Mouse (Mus musculus): ENCODE measurements at regions not wholly inside any gene's neighbourhood (a gene's known extent, or its start where the extent isn't known, plus 50 kb on each side); places are given as distances from the start of the nearest gene placed in this dataset.

DNA sequence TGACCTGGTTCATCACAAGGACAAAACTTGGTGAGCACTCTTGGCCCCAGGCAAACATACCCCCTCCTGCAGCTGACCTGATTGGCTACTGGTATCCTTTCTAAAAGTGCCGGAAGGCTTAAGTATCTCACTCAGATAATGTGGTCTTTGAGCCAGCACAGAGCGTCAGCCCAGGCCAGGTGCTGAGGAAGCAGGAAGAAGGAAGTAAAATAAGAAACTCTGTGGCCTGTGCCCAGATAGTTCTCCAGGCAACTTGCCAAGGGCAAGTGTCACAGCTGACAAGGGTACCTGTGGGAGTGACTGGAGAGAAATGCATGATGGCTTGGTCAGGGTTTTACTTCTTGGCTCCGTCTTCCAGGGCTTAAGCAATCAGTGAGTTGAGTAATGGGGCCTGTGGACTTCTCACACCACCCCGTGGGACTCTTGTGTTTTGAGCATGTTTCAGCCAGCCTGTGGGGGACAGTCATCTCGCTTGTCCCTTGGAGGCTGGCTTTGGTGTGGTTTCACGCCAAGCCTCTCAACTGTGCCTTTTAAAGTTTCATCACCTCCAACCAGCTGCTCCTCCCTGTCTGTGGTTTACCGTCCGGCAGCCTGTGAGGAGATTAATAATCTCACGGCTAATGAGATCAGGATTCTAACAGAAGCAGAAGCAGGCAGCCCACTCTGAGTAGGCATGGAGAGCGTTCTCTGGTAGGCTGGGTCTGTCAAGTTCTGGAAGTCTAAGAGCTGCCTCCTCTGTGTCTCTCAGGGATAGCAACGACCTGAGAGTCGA is 356.8 kb downstream of the Agtpbp1 start:
- H3K36me3 ChIP-seq (ENCODE audit: control insufficient read depth, insufficient read depth, low read length) = no peaks in the 10 kb centered on the region
- no peak overlapping the region for H3K4me2 ChIP-seq (ENCODE audit: low read length)
- WGBS = 50% methylated on average over 12 of the region's 12 CpGs
- no peak; the same call in 1 of the 2 replicates for ATAC-seq (replicated peaks; ENCODE audit: low FRiP score, low TSS enrichment, low read depth)
- H3K4me1 ChIP-seq (replicated peaks; ENCODE audit: control insufficient read depth, insufficient read depth, low read length) = no peaks in the 10 kb centered on the region
- DNase-seq (ENCODE audit: low spot score) = peak; percentile 56
- no peaks in the 10 kb centered on the region for H3K27me3 ChIP-seq (replicated peaks; ENCODE audit: control insufficient read depth, insufficient read depth, low read length)
- no peak overlapping the region for H3K9ac ChIP-seq (ENCODE audit: low read length)
- no peak overlapping the region for H3K27ac ChIP-seq (ENCODE audit: low read depth)
- H3K4me3 ChIP-seq (ENCODE audit: low read depth, low read length) = no peak overlapping the region
- no peaks in the 10 kb centered on the region for H3K9me3 ChIP-seq (ENCODE audit: control insufficient read depth, low read length)

DNA sequence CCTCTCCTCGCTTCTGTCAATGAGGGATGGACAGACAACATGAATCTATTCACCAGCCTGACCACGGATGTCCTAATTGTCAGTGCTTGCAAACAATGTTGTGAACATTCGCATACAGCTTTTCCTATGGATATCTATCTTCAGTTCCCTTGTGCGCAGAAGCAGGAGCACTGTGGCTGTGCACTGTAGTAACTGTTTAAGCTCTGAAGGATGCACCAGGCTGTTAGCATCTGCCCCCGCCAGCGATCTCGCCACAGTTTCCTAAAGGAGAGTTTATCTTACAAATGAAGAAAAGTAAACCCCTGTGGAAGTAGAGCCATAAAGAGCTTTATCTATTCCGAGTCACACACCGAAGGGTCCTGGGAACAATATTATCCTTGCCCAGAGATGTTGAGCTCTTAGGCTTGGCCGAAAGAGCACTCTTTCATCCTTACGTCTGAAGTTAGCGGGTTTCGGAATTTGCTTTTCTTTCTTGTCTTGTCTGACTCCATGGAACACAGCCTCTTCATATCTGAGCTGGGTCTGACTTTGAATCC is 357.4 kb downstream of the Agtpbp1 start:
- WGBS = 60% methylated on average over 13 of the region's 13 CpGs
- H3K27ac ChIP-seq (ENCODE audit: low read depth) = no peak overlapping the region
- no peak overlapping the region for H3K4me2 ChIP-seq (ENCODE audit: low read length)
- ATAC-seq (replicated peaks; ENCODE audit: low FRiP score, low TSS enrichment, low read depth) (no peak), DNase-seq (ENCODE audit: low spot score) (no peak)
- H3K27me3 ChIP-seq (replicated peaks; ENCODE audit: control insufficient read depth, insufficient read depth, low read length) = no peaks in the 10 kb centered on the region
- no peaks in the 10 kb centered on the region for H3K36me3 ChIP-seq (ENCODE audit: control insufficient read depth, insufficient read depth, low read length)
- H3K4me1 ChIP-seq (replicated peaks; ENCODE audit: control insufficient read depth, insufficient read depth, low read length) = no peaks in the 10 kb centered on the region
- H3K4me3 ChIP-seq (ENCODE audit: low read depth, low read length) = no peak overlapping the region
- no peaks in the 10 kb centered on the region for H3K9me3 ChIP-seq (ENCODE audit: control insufficient read depth, low read length)
- H3K9ac ChIP-seq (ENCODE audit: low read length) = no peak overlapping the region

DNA sequence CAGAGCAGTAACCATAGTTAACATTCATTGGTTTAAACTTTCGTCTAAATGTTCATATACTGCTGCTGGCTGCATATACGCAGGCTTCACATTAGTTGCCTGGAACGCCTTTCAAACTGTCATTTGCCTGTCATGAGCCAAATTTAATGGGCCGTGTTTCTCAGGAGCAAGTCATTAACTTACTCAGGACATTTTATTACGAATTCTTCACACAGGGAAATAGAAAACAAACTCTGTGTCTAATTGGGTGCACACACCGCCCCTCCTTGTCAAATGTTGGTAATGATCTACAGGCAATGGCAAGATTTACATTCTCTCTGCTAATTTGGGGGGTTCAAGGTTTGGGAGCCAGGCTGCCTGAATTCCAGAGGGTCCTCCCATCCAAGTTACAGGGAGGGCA is 364.4 kb downstream of the Agtpbp1 start:
- no peak overlapping the region for H3K4me3 ChIP-seq (ENCODE audit: low read depth, low read length)

GRCm38 (mm10) chr13:59220156-59220555 is 364.9 kb downstream of the Agtpbp1 start:
- no peaks in the 10 kb centered on the region for H3K36me3 ChIP-seq (ENCODE audit: control insufficient read depth, insufficient read depth, low read length)
- no peaks in the 10 kb centered on the region for H3K9me3 ChIP-seq (ENCODE audit: control insufficient read depth, low read length)
- no peak for DNase-seq (ENCODE audit: low spot score)
- H3K27me3 ChIP-seq (replicated peaks; ENCODE audit: control insufficient read depth, insufficient read depth, low read length) = no peaks in the 10 kb centered on the region
- 30% methylated on average over 7 of the region's 7 CpGs for WGBS
- H3K4me1 ChIP-seq (replicated peaks; ENCODE audit: control insufficient read depth, insufficient read depth, low read length) = no peaks in the 10 kb centered on the region
- H3K27ac ChIP-seq (ENCODE audit: low read depth) = no peak overlapping the region
- no peak for ATAC-seq (replicated peaks; ENCODE audit: low FRiP score, low TSS enrichment, low read depth)
- H3K4me2 ChIP-seq (ENCODE audit: low read length) = no peak overlapping the region
- no peak overlapping the region for H3K9ac ChIP-seq (ENCODE audit: low read length)
- no peak overlapping the region for H3K4me3 ChIP-seq (ENCODE audit: low read depth, low read length)

More for the DNA sequence above, 364.4 kb downstream of the Agtpbp1 start:
- Histone ChIP-seq H3K9ac (ENCODE audit: low read length) (no peak overlapping the region), H3K4me1 (replicated peaks; ENCODE audit: control insufficient read depth, insufficient read depth, low read length) (no peaks in the 10 kb centered on the region), H3K27ac (ENCODE audit: low read depth) (no peak overlapping the region), H3K9me3 (ENCODE audit: control insufficient read depth, low read length) (no peaks in the 10 kb centered on the region), H3K4me2 (ENCODE audit: low read length) (no peak overlapping the region), H3K27me3 (replicated peaks; ENCODE audit: control insufficient read depth, insufficient read depth, low read length) (no peaks in the 10 kb centered on the region), H3K36me3 (ENCODE audit: control insufficient read depth, insufficient read depth, low read length) (no peaks in the 10 kb centered on the region)
- no peak for ATAC-seq (replicated peaks; ENCODE audit: low FRiP score, low TSS enrichment, low read depth)
- WGBS = 66% methylated on average over 6 of the region's 6 CpGs
- DNase-seq (ENCODE audit: low spot score) = no peak

DNA sequence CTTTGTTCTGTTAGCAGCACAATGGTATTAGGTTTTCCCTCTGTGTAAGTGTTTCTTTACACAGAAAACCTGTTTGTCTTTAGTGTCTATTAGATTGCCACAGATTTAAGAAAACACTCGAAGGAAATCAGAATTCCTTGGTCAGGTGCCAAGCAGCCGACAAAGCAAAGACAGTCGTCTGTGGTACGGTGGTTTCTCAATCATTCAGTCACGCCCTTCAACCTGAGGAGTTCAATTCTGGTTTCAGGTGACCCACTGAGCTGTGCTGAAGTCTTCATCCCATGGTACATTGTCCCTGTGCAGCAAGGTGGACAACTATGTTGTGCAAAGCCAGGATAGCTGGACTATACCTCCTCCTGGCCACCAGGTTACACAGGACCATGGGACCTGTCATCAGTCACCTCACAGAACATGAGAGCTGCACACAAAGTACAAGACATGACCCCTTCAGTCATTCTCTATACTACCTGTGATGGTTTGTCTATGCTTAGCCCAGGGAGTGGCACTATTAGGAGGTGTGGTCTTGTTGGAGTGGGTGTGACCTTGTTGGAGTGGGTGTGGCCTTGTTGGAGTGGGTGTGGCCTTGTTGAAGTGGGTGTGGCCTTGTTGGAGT is 368.2 kb downstream of the Agtpbp1 start:
- Histone ChIP-seq H3K27me3 (replicated peaks; ENCODE audit: control insufficient read depth, insufficient read depth, low read length) (no peaks in the 10 kb centered on the region), H3K36me3 (ENCODE audit: control insufficient read depth, insufficient read depth, low read length) (no peaks in the 10 kb centered on the region), H3K4me2 (ENCODE audit: low read length) (no peak overlapping the region), H3K9me3 (ENCODE audit: control insufficient read depth, low read length) (no peaks in the 10 kb centered on the region), H3K4me3 (ENCODE audit: low read depth, low read length) (no peak overlapping the region), H3K9ac (ENCODE audit: low read length) (no peak overlapping the region), H3K27ac (ENCODE audit: low read depth) (no peak overlapping the region), H3K4me1 (replicated peaks; ENCODE audit: control insufficient read depth, insufficient read depth, low read length) (no peaks in the 10 kb centered on the region)
- DNase-seq (ENCODE audit: low spot score) (no peak), ATAC-seq (replicated peaks; ENCODE audit: low FRiP score, low TSS enrichment, low read depth) (no peak)
- 60% methylated on average over 5 of the region's 5 CpGs for WGBS

DNA sequence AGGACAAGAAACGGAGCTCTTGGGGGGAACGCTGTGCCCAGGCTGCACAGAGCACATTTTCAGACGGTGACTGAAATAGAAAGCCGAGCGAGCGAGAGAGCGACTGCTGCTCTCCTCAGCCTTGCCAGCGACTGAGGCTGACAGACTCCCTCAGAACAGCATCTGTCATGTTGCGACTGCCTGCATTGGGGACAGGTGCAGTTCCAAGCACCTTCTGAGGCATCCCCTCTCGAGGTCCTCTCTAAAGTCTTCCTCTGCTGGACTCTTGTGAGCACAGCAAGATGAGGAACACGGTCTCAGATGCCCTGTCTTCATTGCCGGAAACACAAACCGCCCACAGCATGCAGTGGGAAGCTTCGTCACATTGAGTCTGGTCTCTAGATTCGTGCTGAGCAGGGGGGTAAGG is 372.7 kb downstream of the Agtpbp1 start:
- ATAC-seq (replicated peaks; ENCODE audit: low FRiP score, low TSS enrichment, low read depth) (no peak), DNase-seq (ENCODE audit: low spot score) (no peak)
- H3K4me2 ChIP-seq (ENCODE audit: low read length) = no peak overlapping the region
- H3K27me3 ChIP-seq (replicated peaks; ENCODE audit: control insufficient read depth, insufficient read depth, low read length) = no peaks in the 10 kb centered on the region
- no peak overlapping the region for H3K4me3 ChIP-seq (ENCODE audit: low read depth, low read length)
- no peak overlapping the region for H3K27ac ChIP-seq (ENCODE audit: low read depth)
- no peaks in the 10 kb centered on the region for H3K9me3 ChIP-seq (ENCODE audit: control insufficient read depth, low read length)
- no peaks in the 10 kb centered on the region for H3K36me3 ChIP-seq (ENCODE audit: control insufficient read depth, insufficient read depth, low read length)
- H3K4me1 ChIP-seq (replicated peaks; ENCODE audit: control insufficient read depth, insufficient read depth, low read length) = no peaks in the 10 kb centered on the region
- H3K9ac ChIP-seq (ENCODE audit: low read length) = no peak overlapping the region
- WGBS = 82% methylated on average over 15 of the region's 15 CpGs

DNA sequence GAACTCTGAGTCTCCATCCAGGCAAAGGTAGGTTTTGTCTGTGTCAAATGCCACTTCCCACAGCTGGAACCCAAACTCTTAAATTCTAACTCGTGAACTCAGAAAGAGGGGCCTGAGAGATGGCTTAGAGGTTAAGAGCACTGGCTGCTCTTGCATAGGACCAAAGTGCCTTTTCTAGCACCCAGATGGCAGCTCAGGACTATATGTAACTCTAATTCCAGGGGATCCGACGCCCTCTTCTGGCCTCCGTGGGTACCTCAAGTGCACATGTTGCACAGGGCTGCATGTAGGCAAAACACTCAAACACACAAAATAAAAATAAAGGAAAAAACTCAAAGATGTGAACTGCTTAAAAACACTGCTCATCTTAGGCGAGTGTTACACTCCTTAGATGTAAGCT is 374.2 kb downstream of the Agtpbp1 start:
- Histone ChIP-seq H3K27me3 (replicated peaks; ENCODE audit: control insufficient read depth, insufficient read depth, low read length) (no peaks in the 10 kb centered on the region), H3K4me3 (ENCODE audit: low read depth, low read length) (no peak overlapping the region), H3K9me3 (ENCODE audit: control insufficient read depth, low read length) (no peaks in the 10 kb centered on the region), H3K36me3 (ENCODE audit: control insufficient read depth, insufficient read depth, low read length) (no peaks in the 10 kb centered on the region), H3K27ac (ENCODE audit: low read depth) (no peak overlapping the region), H3K9ac (ENCODE audit: low read length) (no peak overlapping the region), H3K4me2 (ENCODE audit: low read length) (no peak overlapping the region), H3K4me1 (replicated peaks; ENCODE audit: control insufficient read depth, insufficient read depth, low read length) (no peaks in the 10 kb centered on the region)
- no peak for ATAC-seq (replicated peaks; ENCODE audit: low FRiP score, low TSS enrichment, low read depth)
- 56% methylated on average over 5 of the region's 5 CpGs for WGBS
- no peak for DNase-seq (ENCODE audit: low spot score)

DNA sequence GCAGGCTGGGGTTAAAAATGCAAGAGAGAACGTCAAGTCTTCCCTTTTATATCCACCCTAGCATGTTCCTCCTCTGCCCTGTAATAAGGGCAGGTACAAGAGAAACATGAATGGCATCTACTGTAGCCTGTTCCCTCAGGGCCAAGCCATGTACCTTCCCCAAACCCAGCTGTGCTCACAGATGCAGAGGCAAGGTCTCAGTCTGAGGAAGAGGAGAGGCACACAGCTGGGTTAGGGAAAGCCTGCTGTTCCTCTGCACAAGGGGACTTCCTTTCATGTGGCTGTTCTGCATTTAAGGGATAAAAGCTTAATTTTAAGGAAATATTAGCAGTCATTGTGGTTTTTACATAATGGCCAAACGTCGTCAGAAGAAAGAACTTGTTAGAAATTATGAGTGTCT is 378.8 kb downstream of the Agtpbp1 start:
- Histone ChIP-seq H3K4me3 (ENCODE audit: low read depth, low read length) (no peak overlapping the region), H3K27me3 (replicated peaks; ENCODE audit: control insufficient read depth, insufficient read depth, low read length) (no peaks in the 10 kb centered on the region), H3K9me3 (ENCODE audit: control insufficient read depth, low read length) (no peaks in the 10 kb centered on the region), H3K4me2 (ENCODE audit: low read length) (no peak overlapping the region), H3K36me3 (ENCODE audit: control insufficient read depth, insufficient read depth, low read length) (no peaks in the 10 kb centered on the region), H3K9ac (ENCODE audit: low read length) (no peak overlapping the region), H3K27ac (ENCODE audit: low read depth) (no peak overlapping the region), H3K4me1 (replicated peaks; ENCODE audit: control insufficient read depth, insufficient read depth, low read length) (no peaks in the 10 kb centered on the region)
- ATAC-seq (replicated peaks; ENCODE audit: low FRiP score, low TSS enrichment, low read depth) (no peak), DNase-seq (ENCODE audit: low spot score) (no peak)
- whole genome bisulfite sequencing = 75% methylated on average over 3 of the region's 3 CpGs

GRCm38 (mm10) chr13:59204506-59204905 is 380.5 kb downstream of the Agtpbp1 start:
- no peak overlapping the region for H3K4me2 ChIP-seq (ENCODE audit: low read length)

More at GRCm38 (mm10) chr13:59204506-59204905, 380.5 kb downstream of the Agtpbp1 start:
- Histone ChIP-seq H3K27me3 (replicated peaks; ENCODE audit: control insufficient read depth, insufficient read depth, low read length) (no peaks in the 10 kb centered on the region), H3K36me3 (ENCODE audit: control insufficient read depth, insufficient read depth, low read length) (no peaks in the 10 kb centered on the region), H3K4me3 (ENCODE audit: low read depth, low read length) (no peak overlapping the region), H3K9ac (ENCODE audit: low read length) (no peak overlapping the region), H3K4me1 (replicated peaks; ENCODE audit: control insufficient read depth, insufficient read depth, low read length) (no peaks in the 10 kb centered on the region), H3K27ac (ENCODE audit: low read depth) (no peak overlapping the region), H3K9me3 (ENCODE audit: control insufficient read depth, low read length) (no peaks in the 10 kb centered on the region)
- 89% methylated on average over 2 of the region's 2 CpGs for WGBS
- DNase-seq (ENCODE audit: low spot score) (no peak), ATAC-seq (replicated peaks; ENCODE audit: low FRiP score, low TSS enrichment, low read depth) (no peak)

Measured in intestine, embryonic 14.5 days (tissue).